Mouse (Mus musculus): ENCODE data around the gene Ube2e3. TPM values are rescaled to one million over a fixed set of nuclear protein-coding genes. Genes with fewer than 3 reads are reported as not detected.

Gene Ube2e3
- polyA plus RNA-seq, 1 experiment from 2014 or later = 212 TPM

DNA sequence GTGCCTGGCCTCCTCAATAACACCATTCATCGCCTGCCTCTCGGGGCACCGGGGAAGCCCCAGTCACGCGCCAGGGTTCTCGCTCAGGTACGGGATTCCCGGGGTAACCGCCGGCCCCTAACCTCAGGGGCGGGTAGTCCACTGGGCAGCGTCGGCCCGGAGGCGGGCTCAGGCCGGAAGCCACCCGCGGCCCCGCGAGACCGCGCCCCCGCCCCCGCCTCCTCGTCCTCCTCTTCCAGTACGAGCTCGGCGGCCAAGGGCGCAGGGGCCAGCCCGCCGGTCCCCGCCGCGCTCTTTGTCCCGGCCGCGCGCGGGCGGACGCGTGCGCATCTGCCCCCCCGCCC lies 559 bp downstream of the Ube2e3 start:
- no peaks in the 10 kb centered on the region for H3K27me3 ChIP-seq (replicated peaks; ENCODE audit: low read depth, poor library complexity, severe bottlenecking)
- peak overlapping the region; percentile 99 for H3K27ac ChIP-seq (replicated peaks)
- 1% methylated on average over 44 of the region's 44 CpGs for WGBS
- H3K4me1 ChIP-seq = peaks cover 50% of the 10 kb centered on the region
- H3K9me3 ChIP-seq = no peaks in the 10 kb centered on the region
- H3K4me3 ChIP-seq = peak overlapping the region; percentile 83
- peak; percentile 94 for DNase-seq (ENCODE audit: low spot score)
- peaks cover 8% of the 10 kb centered on the region for H3K36me3 ChIP-seq (replicated peaks)

DNA sequence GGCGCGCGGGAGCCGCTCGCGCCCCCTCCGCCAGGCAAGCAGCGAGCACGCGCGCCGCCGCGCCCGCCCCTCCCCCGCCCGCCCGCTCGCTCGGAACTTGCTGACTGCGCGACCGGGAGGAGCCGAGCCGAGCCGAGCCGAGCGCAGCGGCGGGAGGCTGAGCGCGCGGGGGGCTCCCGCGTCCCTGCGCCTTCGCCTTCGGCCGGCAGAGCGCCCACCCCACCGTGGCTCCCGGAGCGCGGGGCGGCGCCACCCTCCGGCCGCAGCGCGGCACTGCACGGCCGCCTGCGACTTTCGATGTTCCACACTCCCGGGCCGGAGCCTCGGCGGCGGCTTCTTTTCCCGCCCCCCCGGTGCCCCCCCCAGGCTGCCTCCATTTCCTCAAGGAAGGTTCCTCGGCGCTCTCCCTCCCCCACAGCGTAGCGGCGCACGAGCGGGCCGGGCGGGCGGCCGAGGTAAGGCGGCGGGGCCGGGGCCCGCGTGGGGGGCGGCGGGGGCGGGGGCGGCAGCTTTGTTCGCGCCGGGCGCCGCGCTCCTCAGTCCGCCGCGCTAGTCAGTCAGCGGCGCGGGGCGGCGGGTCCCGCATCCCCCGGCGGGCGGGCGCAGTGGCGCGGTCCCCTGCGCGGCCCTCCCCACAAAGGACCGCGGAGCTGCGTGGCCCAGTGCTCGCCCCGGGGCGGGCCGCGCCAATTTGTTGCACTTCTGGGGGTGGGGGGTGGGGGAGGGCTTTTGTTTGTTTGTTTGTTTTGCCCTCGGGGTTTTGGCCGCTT lies 1.2 kb downstream of the Ube2e3 start:
- Histone ChIP-seq H3K4me1 (peaks cover 57% of the 10 kb centered on the region), H3K36me3 (replicated peaks) (peaks cover 8% of the 10 kb centered on the region), H3K4me3 (peak overlapping the region; percentile 83), H3K27me3 (replicated peaks; ENCODE audit: low read depth, poor library complexity, severe bottlenecking) (no peaks in the 10 kb centered on the region), H3K9me3 (no peaks in the 10 kb centered on the region), H3K27ac (replicated peaks) (peak overlapping the region; percentile 99)
- peak; percentile 93 for DNase-seq (ENCODE audit: low spot score)
- under 1% methylated on average over 113 of the region's 114 CpGs for WGBS

DNA sequence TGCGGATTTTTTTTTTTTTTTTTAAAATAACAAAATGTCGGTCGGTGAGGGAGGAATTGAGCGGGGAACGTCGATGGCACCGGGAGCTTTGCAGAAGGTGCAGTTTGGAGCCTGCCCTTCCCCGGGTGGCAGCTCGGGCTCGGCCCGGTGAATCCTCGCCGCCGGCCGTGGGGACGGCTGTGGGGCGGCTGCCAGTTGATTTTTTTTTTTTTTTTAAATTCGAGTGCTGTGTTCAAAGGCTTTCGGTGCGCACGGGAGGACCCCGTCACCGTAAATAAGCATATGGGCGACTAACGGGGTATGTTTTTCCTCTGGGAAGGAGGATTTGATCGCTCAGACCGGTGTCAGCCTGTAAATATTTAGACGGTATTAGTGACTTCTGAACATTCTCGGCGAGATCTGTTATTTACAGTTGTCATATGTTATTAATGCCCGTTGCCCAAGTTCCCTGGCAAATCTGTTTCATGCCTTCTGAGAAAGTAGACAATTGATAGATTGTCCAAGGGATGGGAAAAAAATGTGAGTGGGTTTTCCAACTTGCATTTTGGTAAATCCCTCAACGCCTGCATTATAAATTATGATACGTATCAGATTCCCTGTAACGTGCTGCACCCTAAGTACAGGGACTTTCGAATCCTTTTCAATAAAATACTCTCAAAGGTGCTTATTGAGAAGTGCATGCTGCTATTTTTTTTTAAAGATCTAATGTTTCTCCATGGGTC lies 2.0 kb downstream of the Ube2e3 start:
- peak overlapping the region; percentile 99 for H3K27ac ChIP-seq (replicated peaks)
- peaks cover 60% of the 10 kb centered on the region for H3K4me1 ChIP-seq
- no peaks in the 10 kb centered on the region for H3K27me3 ChIP-seq (replicated peaks; ENCODE audit: low read depth, poor library complexity, severe bottlenecking)
- peak overlapping the region; percentile 83 for H3K4me3 ChIP-seq
- 3% methylated on average over 35 of the region's 35 CpGs for WGBS
- peaks cover 10% of the 10 kb centered on the region for H3K36me3 ChIP-seq (replicated peaks)
- no peak for DNase-seq (ENCODE audit: low spot score)
- H3K9me3 ChIP-seq = no peaks in the 10 kb centered on the region

DNA sequence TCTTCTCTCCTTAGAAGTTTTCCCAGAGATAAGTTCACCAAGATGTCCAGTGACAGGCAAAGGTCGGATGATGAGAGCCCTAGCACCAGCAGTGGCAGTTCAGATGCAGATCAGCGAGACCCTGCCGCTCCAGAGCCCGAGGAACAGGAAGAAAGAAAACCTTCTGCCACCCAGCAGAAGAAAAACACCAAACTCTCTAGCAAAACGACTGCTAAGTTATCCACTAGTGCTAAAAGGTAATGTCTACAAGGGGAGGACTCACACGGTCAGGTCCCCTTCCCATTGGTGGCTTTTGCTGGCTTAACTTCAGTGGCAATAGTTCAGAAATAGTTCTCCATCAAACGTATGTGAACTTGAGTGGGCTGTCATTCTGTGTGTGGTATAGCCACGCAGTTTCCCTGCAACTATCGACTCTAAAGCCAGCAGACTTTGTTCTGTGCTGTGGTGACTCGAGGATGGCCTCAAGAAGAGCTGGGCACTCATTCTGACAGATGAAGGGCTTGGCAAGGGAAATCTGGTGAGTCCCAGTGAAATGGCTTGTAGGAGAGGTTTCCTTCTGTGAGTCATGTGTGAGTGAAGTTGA lies 2.6 kb downstream of the Ube2e3 start:
- DNase-seq (ENCODE audit: low spot score) = no peak
- Histone ChIP-seq H3K27ac (replicated peaks) (peak overlapping the region; percentile 99), H3K9me3 (no peaks in the 10 kb centered on the region), H3K4me1 (peaks cover 67% of the 10 kb centered on the region), H3K36me3 (replicated peaks) (peaks cover 12% of the 10 kb centered on the region), H3K4me3 (peak overlapping the region; percentile 83), H3K27me3 (replicated peaks; ENCODE audit: low read depth, poor library complexity, severe bottlenecking) (no peaks in the 10 kb centered on the region)
- 26% methylated on average over 10 of the region's 10 CpGs for WGBS

DNA sequence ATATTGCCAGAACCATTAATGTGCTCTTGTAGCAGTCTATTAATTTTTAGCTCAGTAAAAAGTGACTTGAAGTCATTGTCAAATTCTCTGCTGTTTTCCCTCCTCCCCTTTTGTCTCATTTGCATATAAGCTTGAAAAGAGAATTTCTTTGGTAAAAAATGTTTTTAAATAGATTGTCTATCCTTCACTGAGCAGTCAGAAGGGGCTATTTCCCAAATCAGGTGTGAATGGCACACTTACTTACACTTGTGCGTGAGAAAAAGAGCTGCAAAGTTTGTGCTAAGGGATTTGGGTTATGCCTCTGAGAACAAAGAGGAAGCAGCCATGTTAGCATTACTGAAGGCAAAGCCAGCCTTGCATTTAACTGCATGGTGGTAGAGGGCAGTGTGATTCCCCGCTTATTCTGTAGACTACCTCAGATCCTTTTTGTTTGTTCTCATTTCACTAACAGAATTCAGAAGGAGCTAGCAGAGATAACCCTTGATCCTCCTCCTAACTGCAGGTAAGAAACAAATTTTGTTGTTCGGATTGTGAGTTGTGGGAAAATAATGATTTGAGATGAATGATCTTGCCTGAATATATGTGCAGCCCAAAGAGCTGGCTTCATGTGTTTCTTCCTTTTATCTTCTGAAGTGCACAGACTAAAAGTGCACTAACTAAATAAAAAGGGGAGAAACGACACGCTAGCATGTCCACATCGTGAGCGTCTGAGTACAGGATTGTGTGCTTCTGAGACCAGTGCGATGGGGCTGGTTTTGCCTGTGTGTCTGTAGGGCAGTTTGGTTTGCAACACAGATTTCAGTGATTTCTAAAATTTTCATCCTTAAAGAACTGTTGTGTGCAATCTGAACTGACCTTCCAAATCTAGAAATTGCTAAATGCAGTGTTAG lies 4.3 kb downstream of the Ube2e3 start:
- Histone ChIP-seq H3K27me3 (replicated peaks; ENCODE audit: low read depth, poor library complexity, severe bottlenecking) (no peaks in the 10 kb centered on the region), H3K4me1 (peaks cover 64% of the 10 kb centered on the region), H3K4me3 (peak overlapping the region; percentile 83), H3K36me3 (replicated peaks) (peaks cover 12% of the 10 kb centered on the region), H3K27ac (replicated peaks) (peak overlapping the region; percentile 88), H3K9me3 (no peaks in the 10 kb centered on the region)
- peak; percentile 29 for DNase-seq (ENCODE audit: low spot score)
- 37% methylated on average over 8 of the region's 8 CpGs for WGBS

DNA sequence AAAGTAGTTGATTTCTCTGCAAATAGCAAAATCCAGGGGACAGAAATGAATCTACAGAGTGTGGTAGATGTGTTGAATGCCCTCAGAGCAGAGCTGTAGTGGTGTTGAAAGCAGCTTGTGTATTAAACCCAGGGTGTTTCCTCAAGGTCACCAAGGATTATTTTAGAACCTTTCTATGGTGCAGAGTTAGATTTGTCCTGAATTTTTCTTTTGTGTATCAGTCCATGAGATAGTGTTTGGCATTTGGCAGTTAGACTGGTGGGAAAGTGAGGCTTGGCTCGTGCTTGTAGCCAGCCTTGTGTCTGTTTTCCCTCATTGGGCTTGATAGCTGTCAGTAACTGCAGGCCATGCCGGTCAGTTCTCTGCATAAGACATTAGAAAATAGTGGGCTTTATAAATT lies 6.0 kb downstream of the Ube2e3 start:
- Histone ChIP-seq H3K36me3 (replicated peaks) (peaks cover 12% of the 10 kb centered on the region), H3K4me3 (peak overlapping the region; percentile 83), H3K9me3 (no peaks in the 10 kb centered on the region), H3K27ac (replicated peaks) (no peak overlapping the region), H3K4me1 (peaks cover 55% of the 10 kb centered on the region), H3K27me3 (replicated peaks; ENCODE audit: low read depth, poor library complexity, severe bottlenecking) (no peaks in the 10 kb centered on the region)
- WGBS = 50% methylated on average over 2 of the region's 2 CpGs
- DNase-seq (ENCODE audit: low spot score) = no peak

DNA sequence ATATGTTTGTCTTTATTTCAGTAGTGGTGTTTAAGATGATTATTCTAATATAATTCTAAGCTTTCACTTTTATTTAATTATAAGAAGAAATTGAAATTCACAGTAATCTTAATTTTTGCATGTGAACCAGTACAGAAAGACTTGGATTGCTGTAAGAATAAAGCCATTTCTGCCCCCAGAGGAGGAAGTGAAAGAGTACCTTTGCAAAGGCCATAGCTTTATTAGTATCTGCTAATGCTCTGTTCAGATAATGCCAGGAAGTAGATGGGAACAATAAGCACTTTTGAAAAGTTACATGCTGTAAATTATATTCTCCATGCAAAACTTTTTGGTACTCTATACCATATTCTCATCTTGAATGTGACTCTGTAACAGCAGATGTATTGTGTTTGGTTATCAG lies 8.1 kb downstream of the Ube2e3 start:
- Histone ChIP-seq H3K27ac (replicated peaks) (no peak overlapping the region), H3K36me3 (replicated peaks) (peaks cover 6% of the 10 kb centered on the region), H3K4me3 (no peak overlapping the region), H3K4me1 (peaks cover 47% of the 10 kb centered on the region), H3K9me3 (no peaks in the 10 kb centered on the region), H3K27me3 (replicated peaks; ENCODE audit: low read depth, poor library complexity, severe bottlenecking) (no peaks in the 10 kb centered on the region)
- DNase-seq (ENCODE audit: low spot score) = no peak

DNA sequence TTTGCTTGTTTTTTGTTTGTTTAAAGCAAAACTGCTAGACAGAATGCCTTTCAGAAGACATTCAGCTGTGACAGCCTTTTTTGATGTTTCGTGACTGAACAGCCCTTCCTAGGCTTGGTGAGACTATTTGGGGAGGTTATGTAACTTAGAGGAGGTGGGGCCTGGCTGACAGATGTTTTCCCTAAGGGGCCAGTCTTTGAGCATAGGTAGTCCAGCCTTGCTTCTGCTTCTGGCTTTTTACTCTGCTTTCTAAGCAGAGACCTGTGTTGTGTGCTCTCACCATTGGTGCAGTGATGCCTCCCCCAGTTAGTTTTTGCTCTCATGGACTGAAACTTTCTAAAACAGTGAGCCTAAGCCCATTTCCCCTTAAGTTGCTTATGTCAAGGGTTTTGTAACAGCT lies 14.1 kb downstream of the Ube2e3 start:
- no peak overlapping the region for H3K4me3 ChIP-seq
- peaks cover 3% of the 10 kb centered on the region for H3K36me3 ChIP-seq (replicated peaks)
- H3K27ac ChIP-seq (replicated peaks) = no peak overlapping the region; the same call in 1 of the 2 replicates
- H3K27me3 ChIP-seq (replicated peaks; ENCODE audit: low read depth, poor library complexity, severe bottlenecking) = no peaks in the 10 kb centered on the region
- H3K9me3 ChIP-seq = no peaks in the 10 kb centered on the region
- DNase-seq (ENCODE audit: low spot score) = no peak
- H3K4me1 ChIP-seq = peaks cover 16% of the 10 kb centered on the region; the same call in 1 of the 2 replicates
- 64% methylated on average over 1 of the region's 1 CpGs for WGBS

DNA sequence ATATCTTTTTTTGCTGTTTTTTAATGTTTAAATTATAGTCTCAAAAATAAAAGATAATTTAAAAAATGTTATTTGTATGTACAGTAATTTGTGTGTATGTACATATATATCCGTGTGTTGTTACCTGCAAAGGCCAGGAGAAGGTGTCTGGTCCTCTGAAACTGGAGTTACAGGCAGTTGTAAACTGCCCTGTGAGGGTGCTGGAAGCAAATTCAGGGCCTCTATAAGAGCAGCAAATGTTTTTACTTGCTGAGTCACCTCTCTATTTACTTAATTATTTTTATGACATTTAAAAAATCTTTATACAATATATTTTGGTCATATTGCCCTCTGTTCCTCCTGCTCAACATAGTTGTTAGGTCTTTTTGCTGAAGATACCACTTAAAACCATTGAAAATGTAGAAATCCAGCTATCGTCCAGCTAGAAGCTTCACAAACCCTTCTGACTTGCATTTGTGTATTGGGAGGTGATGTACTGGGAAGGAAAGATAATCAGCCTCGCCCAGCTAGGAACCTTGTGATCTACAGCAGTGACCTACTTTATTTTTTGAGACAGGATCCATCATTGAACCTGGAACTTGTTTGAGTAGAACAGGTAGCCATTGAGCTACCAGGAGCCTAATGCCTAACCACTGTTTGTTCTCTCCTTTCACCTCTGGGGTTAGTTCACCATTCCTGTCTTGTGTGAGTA lies 15.0 kb downstream of the Ube2e3 start:
- Histone ChIP-seq H3K36me3 (replicated peaks) (peaks cover 3% of the 10 kb centered on the region), H3K4me3 (no peak overlapping the region), H3K9me3 (no peaks in the 10 kb centered on the region), H3K4me1 (peaks cover 20% of the 10 kb centered on the region), H3K27ac (replicated peaks) (no peak overlapping the region), H3K27me3 (replicated peaks; ENCODE audit: low read depth, poor library complexity, severe bottlenecking) (no peaks in the 10 kb centered on the region)
- WGBS = 92% methylated on average over 3 of the region's 3 CpGs
- no peak for DNase-seq (ENCODE audit: low spot score)

DNA sequence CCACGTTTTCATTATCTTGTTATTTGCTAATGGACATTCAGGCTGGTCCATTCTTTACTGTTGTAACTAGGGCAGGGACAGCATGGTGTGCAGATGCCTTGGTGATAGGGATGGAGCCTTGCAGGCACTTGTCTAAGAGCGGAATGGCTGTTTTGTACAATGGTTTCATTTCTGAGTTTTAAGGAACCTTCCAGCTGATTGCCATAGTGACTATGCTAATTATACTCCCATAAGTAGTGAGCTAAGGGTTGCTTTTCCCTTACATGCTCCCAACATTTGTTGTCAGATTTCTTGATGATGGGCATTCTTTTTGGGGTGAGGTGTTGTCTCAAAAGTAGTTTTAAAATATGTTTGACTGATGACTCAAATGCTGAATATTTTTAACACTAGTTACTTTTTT lies 18.5 kb downstream of the Ube2e3 start:
- H3K36me3 ChIP-seq (replicated peaks) = peaks cover 3% of the 10 kb centered on the region; the same call in 1 of the 2 replicates
- H3K27ac ChIP-seq (replicated peaks) = no peak overlapping the region
- H3K9me3 ChIP-seq = no peaks in the 10 kb centered on the region
- H3K4me1 ChIP-seq = peaks cover 20% of the 10 kb centered on the region
- 84% methylated on average over 2 of the region's 2 CpGs for WGBS
- no peak overlapping the region for H3K4me3 ChIP-seq
- no peaks in the 10 kb centered on the region for H3K27me3 ChIP-seq (replicated peaks; ENCODE audit: low read depth, poor library complexity, severe bottlenecking)
- no peak for DNase-seq (ENCODE audit: low spot score)

DNA sequence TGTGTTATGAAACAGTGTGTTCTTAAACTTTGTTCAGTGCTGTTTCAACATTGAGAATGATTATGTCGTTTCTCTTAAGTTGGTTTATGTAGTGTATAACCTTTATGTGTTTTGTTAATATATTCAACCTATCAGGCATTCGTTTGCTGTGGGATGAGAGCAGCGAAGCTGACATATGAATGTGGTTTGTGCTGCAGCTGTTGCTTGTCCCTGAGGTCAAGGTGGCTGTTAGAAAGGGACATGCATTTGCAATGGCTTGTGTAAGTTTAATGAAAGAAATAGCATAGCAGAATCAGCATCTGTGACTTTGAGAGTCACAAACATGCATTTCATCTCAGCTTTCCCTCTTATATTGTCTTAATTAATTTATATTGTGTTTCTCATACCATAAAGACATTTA lies 20.3 kb downstream of the Ube2e3 start:
- Histone ChIP-seq H3K9me3 (no peaks in the 10 kb centered on the region), H3K4me1 (peaks cover 12% of the 10 kb centered on the region), H3K36me3 (replicated peaks) (no peaks in the 10 kb centered on the region), H3K27me3 (replicated peaks; ENCODE audit: low read depth, poor library complexity, severe bottlenecking) (no peaks in the 10 kb centered on the region), H3K27ac (replicated peaks) (no peak overlapping the region), H3K4me3 (no peak overlapping the region)
- DNase-seq (ENCODE audit: low spot score) = no peak
- 59% methylated on average over 3 of the region's 3 CpGs for WGBS

DNA sequence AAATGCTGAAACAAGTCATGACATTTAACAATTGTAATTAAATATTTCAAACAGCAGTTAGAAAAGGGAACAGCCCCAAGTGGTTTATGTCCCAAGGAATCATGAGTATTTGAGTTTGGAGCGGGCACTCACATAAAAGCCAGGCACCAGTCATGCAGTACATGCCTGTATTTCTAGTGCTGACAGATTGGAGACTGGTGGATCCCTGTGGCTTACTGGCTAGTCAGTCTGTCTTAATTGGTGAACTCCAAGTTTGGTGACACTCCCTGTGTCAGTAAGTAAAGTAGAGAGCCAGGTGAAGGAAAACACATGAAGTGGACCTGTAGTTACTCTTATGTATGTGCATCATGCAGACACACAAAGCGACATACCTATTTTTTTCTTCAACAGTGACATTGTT lies 27.3 kb downstream of the Ube2e3 start:
- no peaks in the 10 kb centered on the region for H3K9me3 ChIP-seq
- no peak overlapping the region for H3K4me3 ChIP-seq
- no peak for DNase-seq (ENCODE audit: low spot score)
- WGBS = 91% methylated on average over 2 of the region's 2 CpGs
- H3K36me3 ChIP-seq (replicated peaks) = no peaks in the 10 kb centered on the region
- H3K27ac ChIP-seq (replicated peaks) = no peak overlapping the region
- H3K27me3 ChIP-seq (replicated peaks; ENCODE audit: low read depth, poor library complexity, severe bottlenecking) = no peaks in the 10 kb centered on the region
- no peaks in the 10 kb centered on the region for H3K4me1 ChIP-seq

Measured in embryonic facial prominence, embryonic 10.5 days (tissue).